Mouse (Mus musculus) heart, postnatal 0 days (tissue): Measurements from ENCODE around the gene Pnpla1. TPM values are rescaled to one million over a fixed set of nuclear protein-coding genes. Genes with fewer than 3 reads are reported as not detected.
A peak's percentile ranks its signal among the peaks of the same experiment; 100 is the strongest.

ENCODE experiments used
- ATAC-seq: fragments of 200-750 bp; cut with Nextera tagmentation; 2 replicates; pipeline ENCODE4 v1.8.0; 2017; ENCODE audit warnings: low read depth, moderate number of reproducible peaks, moderate library complexity; ENCODE audit not compliant: insufficient read depth
- DNase-seq: peaks from one replicate; pipeline ENCODE4 v3.0.0-alpha.2; 2016; ENCODE audit warnings: low spot score
- H3K27ac ChIP-seq: fragments of 300-500 bp; sonication (generic); 2 replicates; pipeline ENCODE4 v1.5.1; 2014; ENCODE audit warnings: low read depth, mild to moderate bottlenecking
- H3K27me3 ChIP-seq: fragments of 300-500 bp; sonication (generic); 2 replicates; pipeline ENCODE4 v1.6.1; 2014; ENCODE audit warnings: low read length, mixed read lengths; ENCODE audit not compliant: control insufficient read depth, insufficient read depth
- H3K36me3 ChIP-seq: fragments of 300-500 bp; sonication (generic); replicated peaks from 2 replicates; pipeline ENCODE4 v1.6.1; 2014; ENCODE audit warnings: low read length, mixed read lengths; ENCODE audit not compliant: control insufficient read depth, insufficient read depth
- H3K4me1 ChIP-seq: fragments of 300-500 bp; sonication (generic); 2 replicates; pipeline ENCODE4 v1.6.1; 2014; ENCODE audit warnings: antibody characterized with exemption; ENCODE audit not compliant: control insufficient read depth, insufficient read depth
- H3K4me2 ChIP-seq: fragments of 300-500 bp; sonication (generic); 2 replicates; pipeline ENCODE4 v1.6.1; 2014; ENCODE audit warnings: low read depth, mild to moderate bottlenecking, low read length, moderate library complexity
- H3K4me3 ChIP-seq: fragments of 300-500 bp; sonication (generic); 2 replicates; pipeline ENCODE4 v1.5.1; 2014; ENCODE audit warnings: low read depth, low read length
- H3K9ac ChIP-seq: fragments of 300-500 bp; sonication (generic); replicated peaks from 2 replicates; pipeline ENCODE4 v1.6.1; 2014; ENCODE audit warnings: low read depth, low read length, mixed read lengths
- H3K9me3 ChIP-seq: fragments of 300-500 bp; sonication (generic); replicated peaks from 2 replicates; pipeline ENCODE4 v1.6.1; 2016; ENCODE audit warnings: low read length; ENCODE audit not compliant: control insufficient read depth
- CTCF ChIP-seq: IDR thresholded peaks from 2 replicates; pipeline ENCODE4 v1.5.1; 2016; ENCODE audit warnings: antibody characterized with exemption, control low read depth, low read depth
- EP300 ChIP-seq: IDR thresholded peaks from 2 replicates; pipeline ENCODE4 v1.6.1; 2016; ENCODE audit warnings: antibody characterized with exemption, low read depth
- WGBS: fragments of 180-500 bp; shearing (Covaris S2); extraction: QIAGEN DNeasy Blood & Tissue Kit; methylation state at CpG from one replicate; pipeline ENCODE4 v1.1.7; 2014; 5-methylcytosine and 5-hydroxymethylcytosine counted together
- polyA plus RNA-seq: library from polyadenylated mRNA; unstranded; fragments of >200 nt; fragmentation: Nextera tagmentation; extraction: Ambion mirVana; gene quantifications from 2 replicates; pipeline ENCODE4 v1.2.1, GENCODE M21; 2015
- total RNA-seq: library from RNA; depleted of rRNA; stranded (reverse); fragments of >200 nt; gene quantifications from 2 replicates; pipeline ENCODE4 v1.2.3, GENCODE M21; 2014; ENCODE audit warnings: low replicate concordance

Gene Pnpla1
- total and polyA plus RNA-seq, 2 experiments from 2014 or later: 0.04 TPM; not detected in 1

DNA sequence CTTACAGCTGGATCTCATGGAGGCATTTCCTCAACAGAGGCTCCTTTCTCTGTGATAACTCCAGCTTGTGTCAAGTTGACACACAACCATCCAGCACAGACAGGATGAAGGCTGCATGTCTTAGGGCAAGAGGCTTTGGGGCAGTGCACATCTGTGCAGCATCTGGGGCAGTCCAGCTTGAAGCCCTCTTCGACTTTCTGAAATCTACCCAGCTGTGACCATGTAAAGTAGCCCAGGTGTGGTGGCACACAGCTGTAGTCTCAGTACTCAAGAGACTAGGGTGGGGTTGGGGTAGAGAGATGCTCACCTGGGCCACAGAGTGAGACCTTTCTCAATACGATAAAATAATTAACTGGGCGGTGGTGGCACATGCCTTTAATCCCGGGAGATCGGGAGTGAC lies 39.6 kb downstream of the Pnpla1 start:
- Histone ChIP-seq H3K27ac (no peak overlapping the region), H3K9me3 (no peaks in the 10 kb centered on the region), H3K4me3 (no peak overlapping the region), H3K36me3 (no peaks in the 10 kb centered on the region), H3K27me3 (no peaks in the 10 kb centered on the region), H3K4me1 (no peaks in the 10 kb centered on the region), H3K9ac (no peak overlapping the region), H3K4me2 (no peak overlapping the region)
- ATAC-seq: no peak
- WGBS: 84% methylated on average over 5 of the region's 5 CpGs
- TF ChIP-seq EP300: no peak
- TF ChIP-seq CTCF: no peak
- no peak for DNase-seq

- no peaks in the 10 kb centered on the region for H3K36me3 ChIP-seq
- DNase-seq (no peak), ATAC-seq (no peak)
- WGBS: 58% methylated on average over 5 of the region's 5 CpGs
- TF ChIP-seq CTCF: no peak
- TF ChIP-seq EP300: no peak
- H3K27ac ChIP-seq: no peak overlapping the region
- no peaks in the 10 kb centered on the region for H3K4me1 ChIP-seq
- no peaks in the 10 kb centered on the region for H3K27me3 ChIP-seq
- no peaks in the 10 kb centered on the region for H3K9me3 ChIP-seq
- no peak overlapping the region for H3K9ac ChIP-seq
- no peak overlapping the region for H3K4me2 ChIP-seq
- no peak overlapping the region for H3K4me3 ChIP-seq
Observed at GRCm38 (mm10) chr17:28898249-28898648, 40.0 kb downstream of the Pnpla1 start.

DNA sequence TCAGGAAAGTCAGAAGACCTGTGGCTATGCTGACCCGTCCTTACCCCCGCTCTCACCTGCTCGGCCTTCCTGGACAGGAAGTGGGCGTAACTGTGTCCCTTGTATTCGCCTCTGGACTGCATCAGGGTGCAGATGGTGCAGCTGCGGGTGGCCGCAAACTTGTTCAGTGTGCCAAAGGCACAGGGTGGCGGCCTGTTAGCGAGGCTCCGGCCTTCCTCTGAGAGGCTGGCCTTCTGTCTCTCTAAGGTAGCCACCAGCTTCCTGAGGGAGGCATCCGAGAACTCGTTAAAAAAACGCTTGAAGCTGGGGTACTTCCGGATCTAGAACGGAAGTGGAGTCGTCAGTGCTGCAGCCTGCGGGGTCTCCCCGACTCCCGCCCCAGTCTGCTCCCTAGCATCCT lies 41.2 kb downstream of the Pnpla1 start:
- Histone ChIP-seq H3K36me3 (no peaks in the 10 kb centered on the region), H3K4me1 (no peaks in the 10 kb centered on the region), H3K9ac (no peak overlapping the region), H3K9me3 (no peaks in the 10 kb centered on the region), H3K27me3 (no peaks in the 10 kb centered on the region), H3K27ac (no peak overlapping the region), H3K4me2 (no peak overlapping the region), H3K4me3 (no peak overlapping the region)
- WGBS: 64% methylated on average over 19 of the region's 19 CpGs
- no peak for ATAC-seq
- no peak for DNase-seq
- TF ChIP-seq CTCF: no peak
- no peak for TF ChIP-seq EP300

GRCm38 (mm10) chr17:28901559-28901958 lies 43.3 kb downstream of the Pnpla1 start:
- no peak for ATAC-seq
- DNase-seq: no peak
- TF ChIP-seq EP300 (no peak), CTCF (no peak)
- no peak overlapping the region for H3K4me3 ChIP-seq
- no peak overlapping the region for H3K4me2 ChIP-seq
- H3K9ac ChIP-seq: no peak overlapping the region
- no peaks in the 10 kb centered on the region for H3K9me3 ChIP-seq
- 60% methylated on average over 4 of the region's 4 CpGs for WGBS
- H3K27me3 ChIP-seq: no peaks in the 10 kb centered on the region
- H3K4me1 ChIP-seq: no peaks in the 10 kb centered on the region
- H3K36me3 ChIP-seq: no peaks in the 10 kb centered on the region
- H3K27ac ChIP-seq: no peak overlapping the region

DNA sequence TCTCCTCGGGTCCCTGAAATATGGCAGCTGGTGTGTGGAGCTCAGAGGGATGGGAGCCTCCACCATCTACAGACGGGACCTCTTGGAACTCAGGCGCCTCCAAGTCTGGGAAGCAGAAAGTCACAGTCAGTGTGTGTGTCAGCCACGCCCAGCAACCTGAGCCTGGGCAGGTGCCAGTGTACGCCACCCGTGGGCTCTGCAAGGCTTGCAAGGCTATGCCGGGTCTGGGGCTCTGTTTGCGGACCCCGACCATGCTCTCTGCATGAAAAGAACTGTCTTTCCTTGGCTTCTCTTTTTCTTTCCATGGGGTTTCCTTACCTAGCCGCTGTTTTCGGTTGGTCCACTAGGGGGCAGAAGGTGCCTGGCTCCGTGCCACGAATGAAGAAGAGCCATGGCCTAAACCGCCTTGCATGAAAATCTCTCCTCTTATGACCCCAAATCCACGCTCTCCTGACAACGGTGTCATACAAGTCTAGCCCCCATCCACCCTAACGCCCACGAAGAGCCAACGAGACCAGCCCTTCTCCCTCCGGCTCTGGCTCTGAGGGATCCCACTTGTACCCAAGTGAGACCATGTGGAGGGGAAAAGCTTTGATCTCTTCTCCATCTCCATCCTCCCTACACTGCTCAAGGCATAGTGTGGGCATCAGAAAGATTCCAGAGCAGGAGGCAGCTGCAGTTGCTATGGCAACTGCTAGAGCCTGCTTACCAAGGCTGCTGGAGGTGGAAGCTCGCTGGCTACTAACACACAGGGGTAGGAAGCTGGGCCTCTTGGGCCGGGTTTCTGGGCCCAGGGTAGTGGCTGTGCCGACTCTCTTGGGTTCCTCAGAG lies 46.5 kb downstream of the Pnpla1 start:
- DNase-seq: peak; percentile 36
- H3K4me1 ChIP-seq: no peaks in the 10 kb centered on the region
- TF ChIP-seq EP300 (no peak), CTCF (peak; percentile 74)
- no peak overlapping the region for H3K4me2 ChIP-seq
- WGBS: 27% methylated on average over 23 of the region's 23 CpGs
- H3K27ac ChIP-seq: no peak overlapping the region
- H3K4me3 ChIP-seq: no peak overlapping the region
- H3K36me3 ChIP-seq: no peaks in the 10 kb centered on the region
- no peak overlapping the region for H3K9ac ChIP-seq
- ATAC-seq: no peak
- H3K9me3 ChIP-seq: no peaks in the 10 kb centered on the region
- peaks cover 8% of the 10 kb centered on the region for H3K27me3 ChIP-seq
